Mouse (Mus musculus): ENCODE measurements around the gene Serpina5.

DNA sequence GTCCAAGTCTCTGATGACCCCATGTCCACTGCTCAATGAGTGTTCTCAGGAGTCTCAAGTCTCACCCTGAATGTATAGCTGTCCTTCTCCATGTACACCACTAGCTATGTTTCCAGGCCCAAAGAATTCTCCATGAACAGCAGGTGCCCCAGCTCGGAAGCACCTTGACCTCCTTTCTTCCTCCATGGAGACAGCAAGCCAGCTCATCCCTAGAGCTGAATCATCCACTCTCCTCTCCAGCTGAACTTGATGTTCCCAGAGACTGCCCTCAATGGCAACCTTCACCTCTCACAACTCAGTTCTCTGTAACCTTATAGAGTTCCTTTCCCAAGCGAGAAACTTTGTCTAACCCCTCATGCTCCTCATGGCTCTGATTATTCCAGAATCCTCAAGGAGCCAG lies 44.7 kb downstream of the Serpina5 start:
- TF ChIP-seq CTCF (IDR thresholded peaks at IDR 0.05; ENCODE audit: insufficient read depth, low read depth, low read length) (no peak), POLR2A (IDR thresholded peaks at IDR 0.05; ENCODE audit: insufficient read depth, low read depth, low read length) (no peak)

Measured in olfactory bulb, adult 2 months (tissue).